In the genomic region with DNA sequence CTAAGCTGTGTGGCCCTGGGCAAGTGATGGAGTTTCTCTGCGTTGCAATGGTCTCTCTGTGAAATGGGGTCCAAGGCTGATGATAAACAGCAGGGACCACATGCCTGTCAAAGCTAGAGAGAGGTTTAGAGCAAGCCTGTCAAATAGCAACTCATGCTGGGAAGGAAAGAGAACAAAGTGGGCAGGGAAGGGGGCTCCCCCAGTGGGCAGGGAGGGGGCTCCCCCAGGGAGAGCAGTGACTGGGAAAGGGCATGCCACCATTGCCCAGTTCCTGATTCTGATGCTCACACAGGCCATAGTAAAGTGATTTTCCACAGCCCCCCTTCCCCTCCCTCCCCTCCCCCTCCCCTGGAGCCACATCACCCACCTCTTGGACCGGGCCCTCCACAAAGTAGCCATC, we compare ENCODE assay signal across 12 mouse cellular contexts. TPM values are rescaled to one million over a fixed set of nuclear protein-coding genes. Genes with fewer than 3 reads are reported as not detected.
"Had no signal": no experiment of that assay in that cellular context is flagged by ENCODE, and none has a peak within 500 bp of the region (broad histone marks: within the 10 kb centered on the region; RNA-seq: fewer than 3 reads in every experiment).

No protein-coding gene starts in this region.

- DNase-seq: liver, embryonic 13.5 days; lung, postnatal 14 days; right cerebral cortex, postnatal 4 days; spleen, adult 18-20 months; thymus, postnatal 4 days had no signal

- H3K4me2 ChIP-seq: intestine, embryonic 15.5 days; liver, embryonic 13.5 days; midbrain, embryonic 13.5 days; neural tube, embryonic 12.5 days had no signal

- H3K9me3 ChIP-seq: intestine, embryonic 15.5 days; liver, embryonic 13.5 days had no signal

- H3K36me3 ChIP-seq: intestine, embryonic 15.5 days; midbrain, embryonic 13.5 days; neural tube, embryonic 12.5 days had no signal

- H3K9ac ChIP-seq: intestine, embryonic 15.5 days; liver, embryonic 13.5 days; liver, postnatal 0 days; neural tube, embryonic 12.5 days had no signal

- H3K27me3 ChIP-seq: intestine, embryonic 15.5 days; liver, embryonic 13.5 days; midbrain, embryonic 13.5 days; neural tube, embryonic 12.5 days had no signal

- H3K27ac ChIP-seq: intestine, embryonic 15.5 days; layer of hippocampus, adult 2 months; liver, embryonic 13.5 days; macrophage; midbrain, embryonic 13.5 days; neural tube, embryonic 12.5 days had no signal

- H3K4me1 ChIP-seq: neural tube, embryonic 12.5 days had no signal

- H3K4me3 ChIP-seq: intestine, embryonic 15.5 days; layer of hippocampus, adult 2 months; liver, embryonic 13.5 days; midbrain, embryonic 13.5 days; myocyte; neural tube, embryonic 12.5 days had no signal

RNA-seq across cellular contexts. Expression of gene Ripor3, which starts 7.5 kb away (rescaled TPM):
- polyA plus RNA-seq: macrophage had no signal
